In the genomic region with DNA sequence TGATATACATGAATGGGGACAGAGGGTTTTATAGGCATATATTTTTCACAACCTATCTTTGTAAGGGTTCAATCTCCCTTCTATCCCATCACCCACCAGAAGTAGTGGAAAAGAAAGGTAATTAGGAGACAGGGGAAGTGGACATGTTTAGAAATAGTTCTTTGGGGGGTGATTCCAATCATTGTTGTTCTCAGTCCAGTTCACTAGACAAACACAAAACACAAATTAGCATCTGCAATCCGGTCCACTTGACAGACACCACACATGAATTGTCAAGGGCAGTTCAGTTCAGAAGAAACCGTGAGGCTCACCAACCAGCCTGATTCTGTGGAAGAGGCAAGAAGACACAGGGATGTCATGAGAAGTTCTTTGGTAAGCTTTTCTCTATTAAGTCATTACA, we compare ENCODE assay signal across 27 mouse cellular contexts.
"Had no signal": no experiment of that assay in that cellular context is flagged by ENCODE, and none has a peak within 500 bp of the region (broad histone marks: within the 10 kb centered on the region; RNA-seq: fewer than 3 reads in every experiment).

No protein-coding gene starts in this region.

- H3K4me1 ChIP-seq: hindbrain, embryonic 13.5 days; hindbrain, embryonic 15.5 days; intestine, embryonic 15.5 days; liver, embryonic 12.5 days had no signal

- H3K4me2 ChIP-seq: heart, embryonic 12.5 days; hindbrain, embryonic 13.5 days; hindbrain, embryonic 15.5 days; intestine, embryonic 15.5 days; limb, embryonic 13.5 days; limb, embryonic 15.5 days; liver, embryonic 12.5 days had no signal

- ATAC-seq: inflammation-experienced regulatory T-cells, adult 6 months; intestine, embryonic 15.5 days; intestine, postnatal 0 days; liver, embryonic 12.5 days had no signal

- H3K9ac ChIP-seq: heart, embryonic 12.5 days; hindbrain, embryonic 13.5 days; hindbrain, embryonic 15.5 days; intestine, embryonic 15.5 days; limb, embryonic 13.5 days; limb, embryonic 15.5 days; liver, embryonic 12.5 days; liver, embryonic 14.5 days had no signal

- H3K4me3 ChIP-seq: gastrocnemius, adult 2 months; heart, embryonic 10.5 days; heart, embryonic 12.5 days; hindbrain, embryonic 10.5 days; hindbrain, embryonic 13.5 days; hindbrain, embryonic 15.5 days; intestine, embryonic 15.5 days; layer of hippocampus, adult 2 months; limb, embryonic 13.5 days; limb, embryonic 15.5 days; liver, embryonic 12.5 days had no signal

- DNase-seq: gastrocnemius, adult 2 months; gastrocnemius, postnatal 10 days; gastrocnemius, postnatal 25 days; heart, adult 18-20 months; heart, postnatal 10 days; heart, postnatal 4 days; kidney, adult 18-20 months; kidney, adult 8-10 months; kidney, postnatal 10 days; kidney, postnatal 25 days; kidney, postnatal 4 days; layer of hippocampus, adult 9-11 months; layer of hippocampus, postnatal 36 days; left cerebral cortex, postnatal 4 days had no signal

- H3K27ac ChIP-seq: gastrocnemius, adult 2 months; heart, embryonic 10.5 days; hindbrain, embryonic 10.5 days; hindbrain, embryonic 13.5 days; hindbrain, embryonic 15.5 days; intestine, embryonic 15.5 days; layer of hippocampus, adult 2 months; limb, embryonic 13.5 days; limb, embryonic 15.5 days; liver, embryonic 12.5 days; liver, embryonic 14.5 days had no signal

- H3K27me3 ChIP-seq: heart, embryonic 12.5 days; hindbrain, embryonic 13.5 days; hindbrain, embryonic 15.5 days; intestine, embryonic 15.5 days; limb, embryonic 13.5 days; limb, embryonic 15.5 days; liver, embryonic 12.5 days had no signal

- H3K9me3 ChIP-seq: heart, embryonic 10.5 days; heart, embryonic 12.5 days; hindbrain, embryonic 10.5 days; hindbrain, embryonic 13.5 days; hindbrain, embryonic 15.5 days; intestine, embryonic 15.5 days; limb, embryonic 13.5 days; limb, embryonic 15.5 days; liver, embryonic 12.5 days had no signal

- H3K36me3 ChIP-seq: heart, embryonic 10.5 days; heart, embryonic 12.5 days; hindbrain, embryonic 10.5 days; hindbrain, embryonic 13.5 days; hindbrain, embryonic 15.5 days; intestine, embryonic 15.5 days; limb, embryonic 13.5 days; limb, embryonic 15.5 days had no signal
